In the genomic region with DNA sequence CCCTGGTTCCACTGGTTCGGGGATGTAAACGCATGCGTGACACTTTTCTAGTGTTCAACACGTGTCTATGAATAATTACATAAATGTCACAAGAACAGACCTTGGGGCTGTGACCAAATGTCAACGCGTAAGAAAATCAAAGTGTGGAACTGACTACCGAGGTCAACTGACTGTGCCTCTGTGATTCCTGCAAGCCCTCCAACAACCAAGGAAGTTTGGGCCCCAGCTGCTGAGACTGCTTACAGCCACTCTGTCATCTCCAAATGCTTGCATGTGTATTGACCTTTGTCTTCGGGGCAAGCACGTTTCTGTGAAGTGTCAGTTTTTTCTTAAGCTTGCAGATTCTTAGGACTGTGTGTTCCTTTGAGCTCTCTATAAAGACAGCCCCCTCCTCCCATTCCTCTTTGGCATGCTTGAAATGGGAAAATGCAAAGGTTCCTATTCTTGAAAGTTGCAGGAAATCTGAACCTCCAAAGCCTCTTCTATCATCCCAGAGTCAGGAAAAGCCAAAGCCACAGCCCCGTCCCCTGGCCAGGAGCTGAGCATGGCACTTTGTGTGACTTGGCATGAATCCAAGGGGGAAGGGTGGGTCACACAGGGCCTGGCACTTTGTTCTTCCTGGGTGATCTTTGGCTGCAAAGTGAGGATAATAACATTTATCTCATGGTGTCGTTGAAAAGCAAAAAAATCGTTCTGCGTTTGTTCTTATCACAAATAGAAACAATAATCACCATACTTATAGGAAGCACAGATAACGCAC, we compare ENCODE assay signal across 15 mouse cellular contexts. TPM values are rescaled to one million over a fixed set of nuclear protein-coding genes. Genes with fewer than 3 reads are reported as not detected.
DNase-seq lines count a peak whose midpoint lies in the region; ATAC-seq and TF ChIP-seq lines count a peak whose summit lies in the region.
"Had no signal": no experiment of that assay in that cellular context is flagged by ENCODE, and none has a peak within 500 bp of the region (broad histone marks: within the 10 kb centered on the region; RNA-seq: fewer than 3 reads in every experiment).

No protein-coding gene starts in this region.

- TF ChIP-seq CTCF in lung, embryonic 14.5 days (IDR thresholded peaks at IDR 0.05; ENCODE audit: low read depth) = no peak
- no peak for TF ChIP-seq CTCF in lung, adult 2 months (IDR thresholded peaks at IDR 0.05; ENCODE audit: insufficient read depth, low read length)

- no peaks in the 10 kb centered on the region for H3K36me3 ChIP-seq in lung, embryonic 14.5 days (ENCODE audit: insufficient read depth)
- no peaks in the 10 kb centered on the region for H3K36me3 ChIP-seq in stomach, embryonic 15.5 days
- H3K36me3 ChIP-seq: limb, embryonic 13.5 days; midbrain, embryonic 13.5 days had no signal

- H3K27me3 ChIP-seq in lung, embryonic 14.5 days (ENCODE audit: insufficient read depth, low read length) = no peaks in the 10 kb centered on the region
- H3K27me3 ChIP-seq in stomach, embryonic 15.5 days (replicated peaks) = no peaks in the 10 kb centered on the region
- H3K27me3 ChIP-seq: limb, embryonic 13.5 days; midbrain, embryonic 13.5 days had no signal

- no peak for TF ChIP-seq POLR2A in lung, adult 2 months (IDR thresholded peaks at IDR 0.05; ENCODE audit: borderline replicate concordance, extremely low read depth, low read depth, low read length)

- peak; percentile 64 for DNase-seq in lung, embryonic 14.5 days
- no peak for DNase-seq in lung, adult 2 months
- DNase-seq in adrenal gland, postnatal 14 days = peak; percentile 73
- DNase-seq in kidney, postnatal 14 days = peak; percentile 57
- DNase-seq in urinary bladder, postnatal 14 days (ENCODE audit: low spot score) = no peak
- DNase-seq in urinary bladder, adult 2 months (ENCODE audit: low spot score) = no peak
- DNase-seq in layer of hippocampus, postnatal 14 days (ENCODE audit: low spot score in 2 of 2) = no peak
- DNase-seq: cerebellum, postnatal 25 days; layer of hippocampus, adult 9-11 months; thymus, postnatal 36 days had no signal

- WGBS in lung, embryonic 14.5 days = 19% methylated on average over 14 of the region's 14 CpGs
- WGBS in lung, adult 2 months = 39% methylated on average over 14 of the region's 14 CpGs
- 41% methylated on average over 14 of the region's 14 CpGs for WGBS in stomach, embryonic 15.5 days

- H3K4me3 ChIP-seq in lung, embryonic 14.5 days (ENCODE audit: low read depth, low read length) = no peak overlapping the region
- no peak overlapping the region for H3K4me3 ChIP-seq in lung, adult 2 months (replicated peaks; ENCODE audit: extremely low read depth, low read depth, low read length)
- no peak overlapping the region for H3K4me3 ChIP-seq in stomach, embryonic 15.5 days (replicated peaks)
- H3K4me3 ChIP-seq: limb, embryonic 13.5 days; midbrain, embryonic 13.5 days had no signal

- H3K4me2 ChIP-seq in lung, embryonic 14.5 days = no peak overlapping the region
- no peak overlapping the region for H3K4me2 ChIP-seq in stomach, embryonic 15.5 days
- H3K4me2 ChIP-seq: heart, embryonic 11.5 days; hindbrain, embryonic 14.5 days; limb, embryonic 13.5 days; midbrain, embryonic 13.5 days had no signal

- ATAC-seq in lung, embryonic 14.5 days (ENCODE audit: insufficient read depth) = peak; percentile 49; the same call in 1 of the 2 replicates
- ATAC-seq in stomach, embryonic 15.5 days (ENCODE audit: insufficient read depth, low FRiP score, low read depth) = no peak
- ATAC-seq: midbrain, embryonic 13.5 days had no signal

- no peak overlapping the region for H3K9ac ChIP-seq in lung, embryonic 14.5 days
- H3K9ac ChIP-seq in stomach, embryonic 15.5 days = no peak overlapping the region
- H3K9ac ChIP-seq: hindbrain, embryonic 14.5 days; limb, embryonic 13.5 days; midbrain, embryonic 13.5 days had no signal

- H3K9me3 ChIP-seq in lung, embryonic 14.5 days (ENCODE audit: low read depth, low read length) = no peaks in the 10 kb centered on the region
- H3K9me3 ChIP-seq in stomach, embryonic 15.5 days = no peaks in the 10 kb centered on the region
- H3K9me3 ChIP-seq: limb, embryonic 13.5 days; midbrain, embryonic 13.5 days had no signal

- peaks cover 9% of the 10 kb centered on the region for H3K4me1 ChIP-seq in lung, embryonic 14.5 days (ENCODE audit: insufficient read depth)
- H3K4me1 ChIP-seq in lung, adult 2 months (ENCODE audit: control insufficient read depth, insufficient read depth, low read length) = 0 out of 2 replicates have a peak, but pooled peaks cover 2% of the 10 kb centered on the region
- 0 out of 2 replicates have a peak, but pooled peaks cover 5% of the 10 kb centered on the region for H3K4me1 ChIP-seq in stomach, embryonic 15.5 days
- H3K4me1 ChIP-seq: limb, embryonic 13.5 days had no signal

- no peak overlapping the region for H3K27ac ChIP-seq in lung, embryonic 14.5 days (ENCODE audit: low read depth)
- peak overlapping the region; percentile 8; the same call in 1 of the 2 replicates for H3K27ac ChIP-seq in stomach, embryonic 15.5 days
- H3K27ac ChIP-seq: hindbrain, embryonic 14.5 days; limb, embryonic 13.5 days; midbrain, embryonic 13.5 days had no signal

RNA-seq across cellular contexts. Expression of a gene that starts 27.5 kb away (rescaled TPM):
- 1.7 and 2.3 TPM in 2 replicates for polyA plus RNA-seq in lung, embryonic 14.5 days (2014; fragmentation: Nextera tagmentation; extraction: Ambion mirVana)
- polyA plus RNA-seq in lung, adult 2 months (2012; rRNA removed) = 3.5 TPM in 2 replicates
- total RNA-seq in adrenal gland, postnatal 14 days (2021) = 3.9 and 4.6 TPM in 2 replicates
- 7.3 and 9.5 TPM in 2 replicates for polyA plus RNA-seq in stomach, embryonic 15.5 days (2015; fragmentation: Nextera tagmentation; extraction: Ambion mirVana)
- 2.4 and 2.8 TPM in 2 replicates for polyA plus RNA-seq in urinary bladder, adult 2 months (2012; rRNA removed)
- total RNA-seq in layer of hippocampus, postnatal 14 days (2021) = under 1 TPM; 0.62 to 0.99 TPM

Comparison
In these comparisons a context has a peak if more than half of its experiments do, and no peak if none do; other contexts are left out.
1. DNase-seq: peak in lung, embryonic 14.5 days (single experiment), adrenal gland, postnatal 14 days (single experiment) and kidney, postnatal 14 days (single experiment); none in lung, adult 2 months (single experiment), urinary bladder, postnatal 14 days (single experiment), urinary bladder, adult 2 months (single experiment) and layer of hippocampus, postnatal 14 days (0 of 2).